Mouse (Mus musculus) liver, embryonic 13.5 days (tissue): ENCODE results near the gene Kcnn1. TPM values are rescaled to one million over a fixed set of nuclear protein-coding genes. Genes with fewer than 3 reads are reported as not detected.

Experiments used
- ATAC-seq: fragments of 200-750 bp; cut with Nextera tagmentation; 2 replicates; pipeline ENCODE4 v1.8.0; 2017; ENCODE audit warnings: low read depth, mild to moderate bottlenecking, moderate number of reproducible peaks, moderate library complexity
- DNase-seq: peaks from one replicate; pipeline ENCODE4 v3.0.0; 2022
- H3K27ac ChIP-seq: fragments of 300-500 bp; sonication (generic); 2 replicates; pipeline ENCODE4 v1.5.1; 2015; ENCODE audit warnings: moderate library complexity, mild to moderate bottlenecking, inconsistent platforms
- H3K27me3 ChIP-seq: fragments of 300-500 bp; sonication (generic); 2 replicates; pipeline ENCODE4 v1.6.1; 2015; ENCODE audit warnings: mild to moderate bottlenecking, inconsistent platforms
- H3K36me3 ChIP-seq: fragments of 300-500 bp; sonication (generic); 2 replicates; pipeline ENCODE4 v1.6.1; 2015; ENCODE audit warnings: mild to moderate bottlenecking, inconsistent platforms
- H3K4me1 ChIP-seq: fragments of 300-500 bp; sonication (generic); replicated peaks from 2 replicates; pipeline ENCODE4 v1.6.1; 2015; ENCODE audit warnings: inconsistent platforms
- H3K4me2 ChIP-seq: fragments of 300-500 bp; sonication (generic); 2 replicates; pipeline ENCODE4 v1.6.1; 2015; ENCODE audit warnings: inconsistent platforms, mild to moderate bottlenecking, moderate library complexity
- H3K4me3 ChIP-seq: fragments of 300-500 bp; sonication (generic); replicated peaks from 2 replicates; pipeline ENCODE4 v1.5.1; 2015; ENCODE audit warnings: mild to moderate bottlenecking, inconsistent platforms
- H3K9ac ChIP-seq: fragments of 300-500 bp; sonication (generic); 2 replicates; pipeline ENCODE4 v1.6.1; 2015; ENCODE audit warnings: mild to moderate bottlenecking, inconsistent platforms
- H3K9me3 ChIP-seq: fragments of 300-500 bp; sonication (generic); replicated peaks from 2 replicates; pipeline ENCODE4 v1.6.1; 2016; ENCODE audit warnings: inconsistent platforms
- WGBS: fragments of 180-500 bp; shearing (Covaris S2); methylation state at CpG from one replicate; pipeline ENCODE4 v1.1.7; 2015; ENCODE audit not compliant: insufficient replicate concordance; 5-methylcytosine and 5-hydroxymethylcytosine counted together
- microRNA-seq: library from miRNA; unstranded; fragments of <30 nt; microRNA quantifications from one replicate; pipeline ENCODE4, GENCODE M21; 2016
- polyA plus RNA-seq: library from polyadenylated mRNA; unstranded; fragments of >200 nt; fragmentation: Nextera tagmentation; extraction: Ambion mirVana; gene quantifications from 2 replicates; pipeline ENCODE4 v1.2.1, GENCODE M21; 2015

The Kcnn1 gene
- polyA plus RNA-seq, 1 experiment from 2014 or later, result 0.29 TPM

DNA sequence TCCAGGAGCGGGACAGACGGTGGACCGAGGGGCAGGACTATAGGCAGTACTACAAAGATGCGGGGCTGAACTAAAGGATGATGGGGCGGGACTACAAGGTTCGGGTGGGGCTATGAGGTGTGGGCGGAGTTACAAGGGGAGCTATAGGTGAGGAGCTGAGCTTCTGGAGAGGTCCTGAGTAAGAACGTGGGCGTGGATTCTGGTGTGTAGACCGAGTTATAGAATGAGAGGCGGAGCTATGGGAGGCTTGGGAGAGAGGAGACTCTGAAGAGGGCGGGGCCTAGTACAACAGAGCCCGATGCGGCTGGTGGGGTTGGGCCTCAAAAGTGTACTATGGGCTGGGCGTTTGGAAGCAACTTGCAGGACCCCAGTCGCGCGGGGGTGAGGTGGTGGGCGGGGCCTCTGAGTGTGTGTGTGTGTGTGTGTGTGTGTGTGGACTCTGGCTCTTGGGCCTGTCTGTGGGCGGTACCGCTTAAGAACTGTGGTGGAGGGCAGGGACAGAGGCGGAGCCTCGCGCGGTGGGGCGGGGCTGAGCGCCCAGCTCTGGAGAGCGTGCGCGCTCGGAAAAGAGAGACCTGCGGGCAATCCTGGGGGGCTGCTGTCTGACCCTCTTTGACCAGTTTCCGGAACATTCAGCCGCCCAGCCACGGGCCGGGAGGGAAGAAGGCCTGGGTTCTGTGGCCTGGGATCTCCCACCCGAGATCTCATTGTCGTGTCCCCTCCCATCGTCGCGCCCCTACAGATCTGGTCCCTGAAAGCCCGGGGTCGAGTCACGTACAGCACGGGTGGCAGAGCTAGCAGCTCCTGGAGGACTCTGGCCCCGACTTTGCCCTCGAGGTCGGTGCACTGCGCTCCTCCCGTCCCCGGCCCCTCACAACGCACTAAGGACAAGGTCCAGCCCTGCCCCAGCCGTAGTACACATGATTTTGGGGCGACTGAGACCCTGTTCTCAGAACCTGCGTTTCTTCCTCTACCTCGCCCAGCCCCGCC, 65.7 kb downstream of the Kcnn1 start:
- Histone ChIP-seq H3K27ac (peak overlapping the region; percentile 26; the same call in 1 of the 2 replicates), H3K27me3 (peaks cover 84% of the 10 kb centered on the region), H3K36me3 (no peaks in the 10 kb centered on the region), H3K9me3 (no peaks in the 10 kb centered on the region), H3K4me3 (peak overlapping the region; percentile 66), H3K4me2 (peak overlapping the region; percentile 92), H3K4me1 (peaks cover 69% of the 10 kb centered on the region), H3K9ac (peak overlapping the region; percentile 65)
- 2% methylated on average over 57 of the region's 57 CpGs for WGBS
- ATAC-seq (peak; percentile 83), DNase-seq (peak; percentile 91)

DNA sequence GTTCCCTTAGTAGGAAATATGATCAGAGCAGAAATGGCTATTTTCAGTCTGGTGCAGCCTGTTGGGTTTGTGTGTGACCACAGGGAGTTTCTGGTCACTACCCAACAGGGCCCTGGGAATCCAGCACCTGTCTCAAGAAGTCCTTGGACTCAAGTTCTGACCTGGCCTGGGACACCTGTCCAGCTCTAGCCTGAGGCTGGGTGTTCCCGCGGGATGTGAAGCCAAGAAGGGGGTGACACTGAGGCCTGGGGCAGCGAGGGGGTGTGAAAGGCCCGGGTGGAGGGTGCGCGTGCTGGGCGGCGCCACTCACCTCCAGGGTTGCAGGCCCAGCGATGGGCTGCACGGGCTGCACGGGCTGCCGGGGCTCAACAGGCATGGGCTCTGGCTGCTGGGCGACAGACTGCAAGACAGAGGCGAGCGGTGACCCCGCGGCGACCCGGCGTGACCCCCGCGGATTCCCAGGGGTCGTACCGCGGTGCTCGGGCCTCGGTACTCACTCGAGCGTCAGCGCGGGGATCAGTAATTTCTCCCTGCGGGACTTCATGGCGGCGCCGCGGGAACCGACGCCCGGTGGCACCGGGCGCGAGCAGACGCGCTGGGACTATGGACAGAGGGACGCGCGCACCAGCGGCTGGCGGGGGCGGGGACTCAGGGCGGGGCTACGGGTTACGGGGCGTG, 66.5 kb downstream of the Kcnn1 start:
- H3K36me3 ChIP-seq, result no peaks in the 10 kb centered on the region
- peak overlapping the region; percentile 78 for H3K9ac ChIP-seq
- no peak for ATAC-seq
- H3K4me3 ChIP-seq, result peak overlapping the region; percentile 66
- H3K4me2 ChIP-seq, result peak overlapping the region; percentile 92
- DNase-seq, result no peak
- WGBS, result 5% methylated on average over 54 of the region's 54 CpGs
- H3K27me3 ChIP-seq, result peaks cover 76% of the 10 kb centered on the region
- peaks cover 69% of the 10 kb centered on the region for H3K4me1 ChIP-seq
- no peaks in the 10 kb centered on the region for H3K9me3 ChIP-seq
- peak overlapping the region; percentile 16 for H3K27ac ChIP-seq

DNA sequence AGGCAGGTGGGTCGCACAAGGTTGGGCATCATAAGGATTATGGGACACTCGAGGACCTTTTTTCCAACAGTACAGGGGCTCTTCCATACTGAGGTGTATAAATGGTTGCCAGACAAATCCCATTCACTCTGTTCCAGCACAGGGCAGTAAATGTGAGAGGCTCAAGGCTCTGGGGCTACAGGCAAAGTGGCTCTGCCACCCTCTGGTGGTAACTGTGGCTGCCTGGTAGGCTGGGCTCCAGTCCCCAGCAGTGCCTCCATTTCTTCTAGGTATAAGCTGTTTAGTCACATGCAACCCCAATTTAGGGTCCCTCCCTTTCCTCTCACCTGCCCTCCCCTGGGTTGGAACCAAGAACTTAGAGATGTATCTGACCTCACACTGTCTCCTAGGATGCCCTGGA, 67.7 kb downstream of the Kcnn1 start:
- WGBS, result 68% methylated on average over 2 of the region's 2 CpGs
- H3K27me3 ChIP-seq, result peaks cover 66% of the 10 kb centered on the region
- no peak overlapping the region for H3K9ac ChIP-seq

DNA sequence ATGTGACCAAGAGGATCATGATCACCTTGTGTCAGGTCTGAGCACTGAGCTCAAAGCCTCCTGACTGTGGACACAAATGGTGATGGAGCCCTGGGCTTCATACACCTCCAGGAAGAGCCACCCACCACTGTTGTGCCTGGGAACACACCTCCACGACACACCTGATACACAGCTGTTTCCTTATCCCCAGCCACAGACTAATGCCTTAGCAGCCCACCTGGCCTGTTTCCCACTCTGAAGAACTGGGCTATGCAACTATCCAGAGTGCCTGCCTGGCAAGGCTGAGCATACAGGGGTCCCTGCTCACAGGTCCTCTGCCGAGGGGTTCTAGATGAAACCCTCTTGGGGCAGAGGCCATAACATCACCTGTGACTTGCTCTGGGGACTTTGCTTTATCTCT, 68.8 kb downstream of the Kcnn1 start:
- Histone ChIP-seq H3K36me3 (peaks cover 7% of the 10 kb centered on the region; the same call in 1 of the 2 replicates), H3K4me1 (peaks cover 89% of the 10 kb centered on the region), H3K9me3 (no peaks in the 10 kb centered on the region), H3K9ac (no peak overlapping the region), H3K4me2 (no peak overlapping the region), H3K4me3 (no peak overlapping the region), H3K27ac (no peak overlapping the region), H3K27me3 (peaks cover 54% of the 10 kb centered on the region)
- DNase-seq, result no peak
- no peak for ATAC-seq
- WGBS, result 62% methylated on average over 2 of the region's 2 CpGs

More for the DNA sequence above, 67.7 kb downstream of the Kcnn1 start:
- no peaks in the 10 kb centered on the region for H3K9me3 ChIP-seq
- no peak overlapping the region for H3K4me2 ChIP-seq
- H3K36me3 ChIP-seq, result no peaks in the 10 kb centered on the region
- H3K27ac ChIP-seq, result no peak overlapping the region
- DNase-seq (no peak), ATAC-seq (no peak)
- peaks cover 77% of the 10 kb centered on the region for H3K4me1 ChIP-seq
- no peak overlapping the region for H3K4me3 ChIP-seq

DNA sequence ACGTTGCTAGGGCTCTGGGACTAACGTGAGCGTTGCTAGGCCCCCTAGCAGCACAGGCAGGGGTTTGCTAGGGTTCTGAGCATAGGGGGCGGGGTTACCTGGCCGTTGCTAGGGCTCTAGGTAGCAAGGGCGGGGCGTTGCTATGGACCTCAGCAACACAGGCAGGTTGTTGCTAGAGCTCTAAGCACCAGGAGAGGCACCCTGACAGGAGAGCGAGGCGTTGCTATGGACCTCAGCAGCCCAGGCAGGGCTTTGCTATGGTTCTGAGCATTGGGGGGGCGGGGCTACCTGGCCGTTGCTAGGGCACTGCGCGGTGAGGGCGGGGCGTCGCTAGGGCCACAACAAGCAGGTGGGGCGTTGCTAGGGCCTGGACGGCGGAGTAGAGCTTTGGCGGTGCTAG, 70.4 kb downstream of the Kcnn1 start:
- Histone ChIP-seq H3K9ac (peak overlapping the region; percentile 91), H3K4me2 (peak overlapping the region; percentile 94), H3K9me3 (no peaks in the 10 kb centered on the region), H3K4me3 (peak overlapping the region; percentile 78), H3K36me3 (peaks cover 23% of the 10 kb centered on the region), H3K27me3 (peaks cover 39% of the 10 kb centered on the region), H3K27ac (peak overlapping the region; percentile 63; the same call in 1 of the 2 replicates), H3K4me1 (peaks cover 92% of the 10 kb centered on the region)
- whole genome bisulfite sequencing, result under 1% methylated on average over 20 of the region's 20 CpGs
- DNase-seq, result peak; percentile 73
- peak; percentile 1 for ATAC-seq

Small RNA genes lying within 50 kb of the gene (microRNA-seq; reads per million reads assigned to microRNA genes)
- 0.88 reads per million for gene Mir7067
- not detected for gene Mir7240

Other genes starting within 250 kb of the Kcnn1 start
- gene Lrrc25, start 247.1 kb downstream of the Kcnn1 start, polyA plus RNA-seq, result 5.4 and 5.6 TPM in 2 replicates
- 3.9 and 4.1 TPM in 2 replicates for gene Gdf15, start 230.8 kb downstream of the Kcnn1 start, polyA plus RNA-seq
- gene Pgpep1, start 202.9 kb downstream of the Kcnn1 start, polyA plus RNA-seq, result 17.9 and 19.5 TPM in 2 replicates
- gene Lsm4, start 190.0 kb downstream of the Kcnn1 start, polyA plus RNA-seq, result 185 and 200 TPM in 2 replicates
- 17.9 and 22.0 TPM in 2 replicates for gene Jund, start 164.3 kb downstream of the Kcnn1 start, polyA plus RNA-seq
- not detected in 2 replicates for gene Iqcn, start 159.8 kb downstream of the Kcnn1 start, polyA plus RNA-seq
- 0.14 TPM in 1 of 2 replicates, not detected in the other for gene Gm3336, start 144.7 kb downstream of the Kcnn1 start, polyA plus RNA-seq
- gene Pde4c, start 139.5 kb downstream of the Kcnn1 start, polyA plus RNA-seq, result 0.40 and 0.43 TPM in 2 replicates
- 2.7 and 3.9 TPM in 2 replicates for gene Rab3a, start 108.6 kb downstream of the Kcnn1 start, polyA plus RNA-seq
- gene Mpv17l2, start 102.3 kb downstream of the Kcnn1 start, polyA plus RNA-seq, result 45.6 and 50.4 TPM in 2 replicates
- gene Pik3r2, start 86.5 kb downstream of the Kcnn1 start, polyA plus RNA-seq, result 18.0 and 18.2 TPM in 2 replicates
- gene Mast3, start 58.2 kb downstream of the Kcnn1 start, polyA plus RNA-seq, result 4.9 and 6.2 TPM in 2 replicates
- gene Il12rb1, start 54.8 kb downstream of the Kcnn1 start, polyA plus RNA-seq, result 0.20 and 0.21 TPM in 2 replicates
- gene Arrdc2, start 23.5 kb downstream of the Kcnn1 start, polyA plus RNA-seq, result 11.7 and 12.6 TPM in 2 replicates
- 70.9 and 76.5 TPM in 2 replicates for gene Ccdc124, start 10.7 kb upstream of the Kcnn1 start, polyA plus RNA-seq
- 0.03 TPM in 2 replicates for gene Slc5a5, start 29.5 kb upstream of the Kcnn1 start, polyA plus RNA-seq
- 2,606 and 3,100 TPM in 2 replicates for gene Rpl18a, start 34.2 kb upstream of the Kcnn1 start, polyA plus RNA-seq
- gene Map1s, start 42.7 kb upstream of the Kcnn1 start, polyA plus RNA-seq, result 17.7 and 19.0 TPM in 2 replicates